Mouse (Mus musculus): ENCODE data around the gene Slbp. TPM values are rescaled to one million over a fixed set of nuclear protein-coding genes. Genes with fewer than 3 reads are reported as not detected.

Slbp gene
- polyA plus RNA-seq, 1 experiment from 2014 or later: 321 TPM

GRCm38 (mm10) chr5:33587498-33588058 is 64.8 kb downstream of the Slbp start:
- no peak for DNase-seq (ENCODE audit: low spot score)
- 0 out of 2 replicates have a peak, but pooled peaks cover 2% of the 10 kb centered on the region for H3K27me3 ChIP-seq (ENCODE audit: control insufficient read depth, insufficient read depth, low read length)
- 88% methylated on average over 18 of the region's 18 CpGs for WGBS
- H3K4me2 ChIP-seq (ENCODE audit: low read depth, low read length, severe bottlenecking): no peak overlapping the region
- H3K27ac ChIP-seq (ENCODE audit: low read depth, low read length): no peak overlapping the region
- H3K9me3 ChIP-seq (ENCODE audit: control insufficient read depth, low read length): no peaks in the 10 kb centered on the region
- H3K9ac ChIP-seq (ENCODE audit: low read length): no peak overlapping the region
- H3K4me1 ChIP-seq (replicated peaks; ENCODE audit: control insufficient read depth, insufficient read depth, low read length): no peaks in the 10 kb centered on the region
- H3K4me3 ChIP-seq (ENCODE audit: low read depth, low read length): no peak overlapping the region
- ATAC-seq (replicated peaks; ENCODE audit: low FRiP score): no peak
- H3K36me3 ChIP-seq (ENCODE audit: control insufficient read depth, insufficient read depth, low read length): no peaks in the 10 kb centered on the region

Other genes with a start within 250 kb of the Slbp start
- gene Nkx1-1, start 218.6 kb downstream of the Slbp start, polyA plus RNA-seq (2014; fragmentation: Nextera tagmentation; extraction: Ambion mirVana): not detected in 2 replicates
- gene Fam53a, start 22.9 kb downstream of the Slbp start, polyA plus RNA-seq (2014; fragmentation: Nextera tagmentation; extraction: Ambion mirVana): 71.4 and 74.4 TPM in 2 replicates
- gene Gm9903, start 22.6 kb downstream of the Slbp start, polyA plus RNA-seq (2014; fragmentation: Nextera tagmentation; extraction: Ambion mirVana): 0.48 and 0.55 TPM in 2 replicates
- gene Tacc3, start 5.6 kb upstream of the Slbp start, polyA plus RNA-seq (2014; fragmentation: Nextera tagmentation; extraction: Ambion mirVana): 331 and 332 TPM in 2 replicates
- 39.3 and 41.8 TPM in 2 replicates for gene Tmem129, start 5.8 kb upstream of the Slbp start, polyA plus RNA-seq (2014; fragmentation: Nextera tagmentation; extraction: Ambion mirVana)
- gene Fgfr3, start 69.1 kb upstream of the Slbp start, polyA plus RNA-seq (2014; fragmentation: Nextera tagmentation; extraction: Ambion mirVana): 100 and 105 TPM in 2 replicates
- 59.7 and 63.9 TPM in 2 replicates for gene Letm1, start 130.2 kb upstream of the Slbp start, polyA plus RNA-seq (2014; fragmentation: Nextera tagmentation; extraction: Ambion mirVana)
- gene Nsd2, start 168.2 kb upstream of the Slbp start, polyA plus RNA-seq (2014; fragmentation: Nextera tagmentation; extraction: Ambion mirVana): 120 and 131 TPM in 2 replicates